Mouse (Mus musculus) erythroid progenitor cell, adult 5-6 weeks (primary cell): ENCODE measurements around the gene Mctp1. TPM values are rescaled to one million over a fixed set of nuclear protein-coding genes. Genes with fewer than 3 reads are reported as not detected.

Experiments used
- ATAC-seq: replicated peaks from 2 replicates; pipeline ENCODE4 v1.8.0; 2016; ENCODE audit warnings: moderate number of reproducible peaks, mild to moderate bottlenecking, moderate TSS enrichment, inconsistent platforms; ENCODE audit not compliant: poor library complexity, low FRiP score, severe bottlenecking
- total RNA-seq, 2 experiments: library from RNA; stranded (forward) in 1 of 2; stranded (reverse) in 1 of 2; fragments of 150-400 nt in 1 of 2; fragments of 186-747, 209-891 nt in 1 of 2; gene quantifications; 2 replicates each; pipeline versions ENCODE4 v1.2.3 to v1.2.4; 2015 to 2017; ENCODE audit warnings: low replicate concordance in 2 of 2

Gene Mctp1
- total RNA-seq, 2 experiments from 2014 or later = 8.0 to 11.0 TPM

DNA sequence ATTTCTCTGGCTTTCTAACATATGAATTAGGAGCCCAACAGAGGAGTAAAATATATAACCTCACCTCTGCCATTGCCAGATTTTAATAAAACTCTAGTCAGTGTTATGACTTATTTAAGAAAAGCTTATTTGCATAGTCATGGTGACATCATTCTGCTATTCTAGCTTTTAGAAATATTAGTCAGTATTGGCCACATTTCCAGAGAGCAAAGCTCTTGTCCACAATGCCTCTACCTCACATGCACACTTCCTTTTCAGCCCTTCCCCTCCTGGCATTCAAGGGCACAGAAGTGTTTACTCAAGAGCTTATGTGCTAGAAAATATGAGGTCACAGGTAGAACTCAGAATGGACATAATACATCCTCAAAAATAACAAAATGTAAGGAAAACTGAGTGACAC lies 206.9 kb downstream of the Mctp1 start:
- no peak for ATAC-seq

GRCm38 (mm10) chr13:76591692-76592091 lies 207.4 kb downstream of the Mctp1 start:
- ATAC-seq = no peak

GRCm38 (mm10) chr13:76592908-76593307 lies 208.6 kb downstream of the Mctp1 start:
- ATAC-seq = no peak

DNA sequence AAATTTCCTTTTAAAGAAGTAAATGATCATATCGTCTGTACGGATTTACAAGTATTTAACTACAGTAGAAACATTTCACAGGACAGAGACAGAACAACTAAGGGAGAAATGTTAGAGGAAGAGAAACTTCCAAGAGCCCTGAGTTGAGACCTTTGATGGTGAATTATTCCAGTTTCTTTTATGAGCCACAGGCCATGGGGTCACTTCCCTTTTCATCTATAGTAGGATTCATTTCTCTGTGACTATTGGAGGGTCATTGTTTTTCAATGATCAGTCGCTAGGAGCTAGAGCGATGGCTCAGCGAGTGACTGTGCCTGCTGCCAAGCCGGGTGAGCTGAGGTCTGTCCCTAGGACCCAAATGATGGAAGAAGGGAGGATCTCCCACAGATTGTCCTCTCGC lies 212.7 kb downstream of the Mctp1 start:
- no peak for ATAC-seq

DNA sequence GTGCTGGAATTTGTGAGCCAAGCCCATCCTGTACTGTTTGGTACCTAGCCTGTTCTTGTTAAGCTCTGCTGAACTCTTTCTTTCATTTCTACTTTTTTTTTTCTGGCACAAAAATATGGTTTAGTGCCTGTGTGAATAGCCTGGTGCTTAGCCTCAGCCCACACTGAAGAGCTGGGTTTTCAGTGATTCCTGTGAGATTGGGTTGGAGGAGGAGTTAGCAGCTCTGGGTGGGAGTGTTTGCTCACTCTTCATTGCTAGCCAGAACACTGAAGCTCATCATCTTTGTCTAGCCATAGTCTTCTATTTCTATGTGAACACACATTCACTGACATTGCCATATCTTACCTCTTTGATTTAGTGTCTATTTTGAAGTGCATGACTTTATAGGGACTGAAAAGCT lies 225.1 kb downstream of the Mctp1 start:
- ATAC-seq = no peak

DNA sequence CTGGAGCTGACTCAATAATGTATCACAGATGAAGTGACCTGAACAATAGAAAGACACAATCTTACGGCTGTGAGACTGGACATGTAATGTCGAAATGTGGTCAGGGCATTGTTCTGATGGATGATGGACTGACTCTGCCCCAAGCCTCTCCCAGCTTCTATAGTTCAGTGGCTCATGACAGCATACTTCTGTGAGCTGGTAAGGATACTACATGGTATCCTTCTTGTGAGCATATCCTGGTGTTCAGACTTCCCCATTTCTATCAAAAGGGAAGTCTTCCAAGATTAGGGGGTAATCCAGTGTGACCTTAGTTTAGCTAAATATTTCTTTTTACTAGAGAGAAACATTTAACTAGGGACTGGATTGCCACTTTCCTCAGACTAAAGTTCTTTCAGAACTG lies 227.2 kb downstream of the Mctp1 start:
- no peak for ATAC-seq

DNA sequence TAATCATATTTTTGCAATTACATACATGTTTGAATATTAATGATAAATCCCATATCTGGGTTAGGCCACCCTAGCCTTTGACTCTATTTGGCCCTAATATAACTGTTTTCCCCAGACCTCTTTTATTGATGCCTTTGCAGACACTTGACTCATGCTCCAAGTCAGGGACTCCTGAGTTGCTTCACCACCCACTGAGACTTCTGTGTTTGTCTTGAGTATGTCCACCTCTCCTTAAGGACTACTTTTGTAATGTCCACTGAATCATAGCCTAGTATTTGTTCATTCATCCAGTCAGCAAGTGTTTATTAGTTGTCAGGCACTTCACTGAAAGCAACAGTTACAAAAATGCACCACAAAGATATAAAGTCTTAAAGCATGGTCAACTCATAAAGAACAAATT lies 235.8 kb downstream of the Mctp1 start:
- no peak for ATAC-seq

- ATAC-seq = no peak
These were observed 236.2 kb downstream of the Mctp1 start for GRCm38 (mm10) chr13:76620525-76620924.

- ATAC-seq = no peak
These were observed 249.4 kb downstream of the Mctp1 start for GRCm38 (mm10) chr13:76633707-76634106.

GRCm38 (mm10) chr13:76638282-76638681 lies 253.9 kb downstream of the Mctp1 start:
- ATAC-seq = no peak

DNA sequence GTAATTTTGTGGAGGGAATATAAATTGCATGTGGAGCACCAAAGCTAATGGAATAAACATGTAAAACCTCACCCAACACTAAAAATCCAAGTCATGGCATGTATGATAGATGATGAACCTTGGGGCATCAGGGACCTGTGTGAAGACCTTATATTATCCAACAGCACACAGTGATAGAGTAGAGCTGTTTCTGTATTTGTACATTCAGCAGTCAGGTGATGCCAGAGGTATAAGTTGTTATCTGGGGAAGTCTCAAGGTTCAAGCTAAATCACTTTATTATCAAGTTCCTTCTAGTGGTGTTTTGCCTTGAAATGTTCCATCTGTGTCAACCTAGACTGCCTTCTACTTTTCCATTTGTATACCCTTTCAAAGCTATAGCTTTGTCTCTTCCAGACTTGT lies 275.2 kb downstream of the Mctp1 start:
- ATAC-seq = no peak

- no peak for ATAC-seq
These were observed 297.0 kb downstream of the Mctp1 start for GRCm38 (mm10) chr13:76681286-76681685.

DNA sequence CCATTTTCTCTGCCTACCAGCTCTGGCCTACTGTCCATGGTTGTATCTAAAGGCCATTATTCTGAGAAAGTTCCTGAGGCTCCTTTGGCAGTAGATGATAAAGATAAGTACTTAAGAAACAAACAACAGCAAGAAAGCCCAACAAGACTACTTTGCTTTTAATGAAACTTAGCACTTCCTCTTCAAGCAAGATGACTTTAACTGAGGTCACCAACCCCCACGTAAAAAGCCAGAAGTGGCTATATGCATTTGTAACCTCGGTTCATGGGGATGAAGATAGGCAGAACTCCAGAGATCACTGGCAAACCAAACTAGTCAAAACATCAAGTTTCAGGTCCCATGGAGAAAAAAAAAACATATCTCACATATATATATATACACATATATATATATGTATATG lies 305.0 kb downstream of the Mctp1 start:
- ATAC-seq = no peak

GRCm38 (mm10) chr13:76690143-76690542 lies 305.8 kb downstream of the Mctp1 start:
- no peak for ATAC-seq

DNA sequence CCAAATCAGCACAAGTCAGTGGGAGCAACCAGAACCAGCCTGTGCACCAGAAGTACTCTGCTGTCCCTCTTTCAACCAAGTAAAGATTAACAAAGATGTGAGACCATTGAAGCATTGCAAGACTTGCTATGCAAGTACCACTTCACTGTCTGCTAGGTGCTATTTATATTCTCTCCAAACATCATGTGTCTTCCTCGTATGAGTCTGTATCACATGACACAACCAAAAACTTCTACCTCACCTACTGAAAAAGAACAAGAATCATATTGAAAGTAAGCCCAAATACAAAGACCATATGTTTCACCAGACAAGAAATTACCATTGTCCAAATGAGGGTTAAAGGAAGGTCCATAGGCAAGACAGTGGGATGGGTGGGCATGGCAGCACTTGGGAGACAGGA lies 306.4 kb downstream of the Mctp1 start:
- ATAC-seq = no peak

GRCm38 (mm10) chr13:76734013-76734412 lies 349.7 kb downstream of the Mctp1 start:
- ATAC-seq = no peak

- no peak for ATAC-seq
These were observed 366.5 kb downstream of the Mctp1 start for GRCm38 (mm10) chr13:76750663-76751429.

GRCm38 (mm10) chr13:76759832-76760490 lies 375.6 kb downstream of the Mctp1 start:
- ATAC-seq = no peak

GRCm38 (mm10) chr13:76799662-76800061 lies 415.3 kb downstream of the Mctp1 start:
- no peak for ATAC-seq

DNA sequence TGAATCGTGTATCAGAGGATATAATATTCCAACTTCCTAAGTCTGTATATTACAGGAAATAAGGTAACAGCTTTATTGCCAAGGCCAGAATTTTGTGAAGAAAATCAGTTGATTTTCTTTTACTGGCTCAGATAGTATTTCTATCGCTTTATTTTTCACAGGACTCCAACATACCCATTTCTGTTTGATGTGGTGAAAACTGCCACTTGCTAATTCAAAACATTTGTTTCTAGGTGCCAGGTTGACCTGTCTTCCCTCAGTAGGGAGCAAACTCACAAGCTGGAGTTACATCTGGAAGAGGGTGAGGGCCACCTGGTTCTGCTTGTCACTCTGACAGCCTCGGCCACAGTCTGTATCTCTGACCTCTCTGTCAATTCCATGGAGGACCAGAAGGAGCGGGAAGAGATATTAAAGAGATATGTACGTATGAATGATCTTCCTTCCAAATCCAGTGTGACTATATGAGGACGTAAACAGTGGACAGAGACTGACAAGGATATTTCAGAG lies 416.8 kb downstream of the Mctp1 start:
- no peak for ATAC-seq

DNA sequence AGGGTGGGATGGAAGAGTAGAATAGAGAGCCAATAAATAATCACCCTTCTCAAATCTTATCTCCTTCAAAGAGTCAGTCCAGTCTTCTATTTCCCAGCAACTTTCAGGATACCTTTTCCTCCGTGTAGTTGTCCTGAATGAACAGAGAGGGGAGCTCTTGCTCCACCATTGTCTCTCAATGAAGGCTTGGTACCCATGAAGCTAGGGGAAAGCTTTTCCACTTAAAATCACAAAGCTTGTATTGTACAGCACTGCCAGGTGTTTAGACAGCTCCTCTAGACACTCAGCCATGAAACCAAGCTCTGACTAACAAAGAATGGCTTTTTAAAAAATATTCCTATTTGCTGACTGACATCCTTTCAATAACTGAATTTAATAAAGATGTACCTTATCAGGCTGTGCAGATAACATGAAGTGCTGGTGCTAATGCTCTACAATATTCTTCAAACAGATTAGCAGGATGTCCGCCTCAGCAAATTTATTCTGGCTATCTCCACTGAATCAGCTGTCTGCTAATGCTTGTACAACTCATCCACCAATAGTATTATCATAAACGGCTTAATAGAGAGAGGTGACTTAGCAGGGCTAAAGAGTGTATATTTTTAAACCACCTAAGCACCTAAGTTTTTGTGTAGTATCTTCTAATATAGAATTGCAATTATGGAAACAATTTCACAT lies 417.9 kb downstream of the Mctp1 start:
- ATAC-seq = no peak
